Mouse (Mus musculus): ENCODE data around the gene Tmem72. TPM values are rescaled to one million over a fixed set of nuclear protein-coding genes. Genes with fewer than 3 reads are reported as not detected.

Gene Tmem72
- total and polyA plus RNA-seq, 2 experiments from 2014 or later = 0.14 to 1.4 TPM

- Histone ChIP-seq H3K27me3 (ENCODE audit: insufficient read depth, low read length) (no peaks in the 10 kb centered on the region), H3K4me3 (ENCODE audit: low read depth, low read length) (no peak overlapping the region), H3K27ac (ENCODE audit: low read depth, low read length) (no peak overlapping the region), H3K9me3 (ENCODE audit: low read length) (no peaks in the 10 kb centered on the region), H3K36me3 (ENCODE audit: insufficient read depth, low read length) (no peaks in the 10 kb centered on the region), H3K4me1 (ENCODE audit: insufficient read depth, low read length) (no peaks in the 10 kb centered on the region), H3K4me2 (ENCODE audit: low read depth, low read length, poor library complexity, severe bottlenecking) (no peak overlapping the region), H3K9ac (replicated peaks; ENCODE audit: low read length, poor library complexity, severe bottlenecking) (no peak overlapping the region)
- ATAC-seq (ENCODE audit: low FRiP score) = no peak
- 79% methylated on average over 3 of the region's 3 CpGs for WGBS
- TF ChIP-seq CTCF (IDR thresholded peaks at IDR 0.05) = no peak
- DNase-seq (ENCODE audit: low spot score) = no peak
Observed at GRCm38 (mm10) chr6:116653191-116653590, 63.5 kb downstream of the Tmem72 start.

- 78% methylated on average over 20 of the region's 20 CpGs for WGBS
- ATAC-seq (ENCODE audit: low FRiP score) (no peak), DNase-seq (ENCODE audit: low spot score) (no peak)
- Histone ChIP-seq H3K27ac (ENCODE audit: low read depth, low read length) (no peak overlapping the region), H3K27me3 (ENCODE audit: insufficient read depth, low read length) (no peaks in the 10 kb centered on the region), H3K4me2 (ENCODE audit: low read depth, low read length, poor library complexity, severe bottlenecking) (no peak overlapping the region), H3K9me3 (ENCODE audit: low read length) (no peaks in the 10 kb centered on the region), H3K9ac (replicated peaks; ENCODE audit: low read length, poor library complexity, severe bottlenecking) (no peak overlapping the region), H3K4me1 (ENCODE audit: insufficient read depth, low read length) (no peaks in the 10 kb centered on the region), H3K36me3 (ENCODE audit: insufficient read depth, low read length) (no peaks in the 10 kb centered on the region), H3K4me3 (ENCODE audit: low read depth, low read length) (no peak overlapping the region)
- TF ChIP-seq CTCF (IDR thresholded peaks at IDR 0.05) = peak; percentile 43
Observed at GRCm38 (mm10) chr6:116651437-116652118, 65.1 kb downstream of the Tmem72 start.

GRCm38 (mm10) chr6:116650406-116650805 is 66.3 kb downstream of the Tmem72 start, which contains the start of gene Depp1:
Depp1 (plus strand) TSS chr6:116650609.
- H3K36me3 ChIP-seq (ENCODE audit: insufficient read depth, low read length) = no peaks in the 10 kb centered on the region
- no peak within 1 kb of the TSS for H3K27ac ChIP-seq (ENCODE audit: low read depth, low read length)
- no peak for TF ChIP-seq CTCF (IDR thresholded peaks at IDR 0.05)
- no peak within 1 kb of the TSS for H3K4me3 ChIP-seq (ENCODE audit: low read depth, low read length)
- no peaks in the 10 kb centered on the region for H3K9me3 ChIP-seq (ENCODE audit: low read length)
- 72% methylated on average over 6 of the region's 6 CpGs for WGBS
- no peak within 1 kb of the TSS for H3K4me2 ChIP-seq (ENCODE audit: low read depth, low read length, poor library complexity, severe bottlenecking)
- ATAC-seq (ENCODE audit: low FRiP score) (no peak), DNase-seq (ENCODE audit: low spot score) (no peak)
- no peaks in the 10 kb centered on the region for H3K27me3 ChIP-seq (ENCODE audit: insufficient read depth, low read length)
- H3K9ac ChIP-seq (replicated peaks; ENCODE audit: low read length, poor library complexity, severe bottlenecking) = no peak within 1 kb of the TSS
- H3K4me1 ChIP-seq (ENCODE audit: insufficient read depth, low read length) = no peaks in the 10 kb centered on the region

- ATAC-seq (ENCODE audit: low FRiP score) (no peak), DNase-seq (ENCODE audit: low spot score) (no peak)
- H3K9ac ChIP-seq (replicated peaks; ENCODE audit: low read length, poor library complexity, severe bottlenecking) = no peak overlapping the region
- WGBS = 88% methylated on average over 7 of the region's 7 CpGs
- H3K4me1 ChIP-seq (ENCODE audit: insufficient read depth, low read length) = no peaks in the 10 kb centered on the region
- H3K27me3 ChIP-seq (ENCODE audit: insufficient read depth, low read length) = no peaks in the 10 kb centered on the region
- H3K4me3 ChIP-seq (ENCODE audit: low read depth, low read length) = no peak overlapping the region
- no peaks in the 10 kb centered on the region for H3K9me3 ChIP-seq (ENCODE audit: low read length)
- no peaks in the 10 kb centered on the region for H3K36me3 ChIP-seq (ENCODE audit: insufficient read depth, low read length)
- no peak for TF ChIP-seq CTCF (IDR thresholded peaks at IDR 0.05)
- no peak overlapping the region for H3K4me2 ChIP-seq (ENCODE audit: low read depth, low read length, poor library complexity, severe bottlenecking)
- no peak overlapping the region for H3K27ac ChIP-seq (ENCODE audit: low read depth, low read length)
Observed at GRCm38 (mm10) chr6:116649811-116650210, 66.9 kb downstream of the Tmem72 start.

GRCm38 (mm10) chr6:116647763-116648162 is 69.0 kb downstream of the Tmem72 start:
- no peak overlapping the region for H3K9ac ChIP-seq (replicated peaks; ENCODE audit: low read length, poor library complexity, severe bottlenecking)
- no peaks in the 10 kb centered on the region for H3K36me3 ChIP-seq (ENCODE audit: insufficient read depth, low read length)
- H3K27me3 ChIP-seq (ENCODE audit: insufficient read depth, low read length) = no peaks in the 10 kb centered on the region
- H3K9me3 ChIP-seq (ENCODE audit: low read length) = no peaks in the 10 kb centered on the region
- 72% methylated on average over 12 of the region's 12 CpGs for WGBS
- H3K4me2 ChIP-seq (ENCODE audit: low read depth, low read length, poor library complexity, severe bottlenecking) = no peak overlapping the region
- no peak overlapping the region for H3K27ac ChIP-seq (ENCODE audit: low read depth, low read length)
- no peak for TF ChIP-seq CTCF (IDR thresholded peaks at IDR 0.05)
- H3K4me1 ChIP-seq (ENCODE audit: insufficient read depth, low read length) = no peaks in the 10 kb centered on the region
- DNase-seq (ENCODE audit: low spot score) (no peak), ATAC-seq (ENCODE audit: low FRiP score) (no peak)
- no peak overlapping the region for H3K4me3 ChIP-seq (ENCODE audit: low read depth, low read length)

- TF ChIP-seq CTCF (IDR thresholded peaks at IDR 0.05) = no peak
- Histone ChIP-seq H3K4me1 (ENCODE audit: insufficient read depth, low read length) (no peaks in the 10 kb centered on the region), H3K4me2 (ENCODE audit: low read depth, low read length, poor library complexity, severe bottlenecking) (no peak overlapping the region), H3K27me3 (ENCODE audit: insufficient read depth, low read length) (no peaks in the 10 kb centered on the region), H3K4me3 (ENCODE audit: low read depth, low read length) (no peak overlapping the region), H3K27ac (ENCODE audit: low read depth, low read length) (no peak overlapping the region), H3K9me3 (ENCODE audit: low read length) (no peaks in the 10 kb centered on the region), H3K36me3 (ENCODE audit: insufficient read depth, low read length) (no peaks in the 10 kb centered on the region), H3K9ac (replicated peaks; ENCODE audit: low read length, poor library complexity, severe bottlenecking) (no peak overlapping the region)
- no peak for ATAC-seq (ENCODE audit: low FRiP score)
- 83% methylated on average over 3 of the region's 3 CpGs for WGBS
- no peak for DNase-seq (ENCODE audit: low spot score)
Observed at GRCm38 (mm10) chr6:116644335-116644734, 72.4 kb downstream of the Tmem72 start.

Measured in midbrain, postnatal 0 days (tissue).